Mouse (Mus musculus) intestine, postnatal 0 days (tissue): ENCODE results near the gene Gm16253. TPM values are rescaled to one million over a fixed set of nuclear protein-coding genes. Genes with fewer than 3 reads are reported as not detected.

Experiments used
- ATAC-seq: fragments of 200-750 bp; cut with Nextera tagmentation; 2 replicates; pipeline ENCODE4 v1.8.0; 2017; ENCODE audit warnings: mild to moderate bottlenecking, moderate TSS enrichment, moderate library complexity
- H3K27ac ChIP-seq: fragments of 300-500 bp; sonication (generic); 2 replicates; pipeline ENCODE4 v1.5.1; 2014; ENCODE audit warnings: mild to moderate bottlenecking, low read depth, low read length, moderate library complexity
- H3K27me3 ChIP-seq: fragments of 300-500 bp; sonication (generic); replicated peaks from 2 replicates; pipeline ENCODE4 v1.6.1; 2014; ENCODE audit warnings: low read length, mixed read lengths; ENCODE audit not compliant: control insufficient read depth, insufficient read depth
- H3K36me3 ChIP-seq: fragments of 300-500 bp; sonication (generic); 2 replicates; pipeline ENCODE4 v1.6.1; 2014; ENCODE audit warnings: mild to moderate bottlenecking, moderate library complexity; ENCODE audit not compliant: control insufficient read depth, insufficient read depth
- H3K4me1 ChIP-seq: fragments of 300-500 bp; sonication (generic); replicated peaks from 2 replicates; pipeline ENCODE4 v1.6.1; 2014; ENCODE audit warnings: antibody characterized with exemption, low read length, mixed read lengths; ENCODE audit not compliant: control insufficient read depth, insufficient read depth
- H3K4me2 ChIP-seq: fragments of 300-500 bp; sonication (generic); replicated peaks from 2 replicates; pipeline ENCODE4 v1.6.1; 2014; ENCODE audit warnings: low read depth, mild to moderate bottlenecking, moderate library complexity
- H3K4me3 ChIP-seq: fragments of 300-500 bp; sonication (generic); 2 replicates; pipeline ENCODE4 v1.5.1; 2014; ENCODE audit warnings: low read depth, low read length
- H3K9ac ChIP-seq: fragments of 300-500 bp; sonication (generic); 2 replicates; pipeline ENCODE4 v1.6.1; 2014; ENCODE audit warnings: mild to moderate bottlenecking, low read depth, low read length
- H3K9me3 ChIP-seq: fragments of 300-500 bp; sonication (generic); 2 replicates; pipeline ENCODE4 v1.6.1; 2016; ENCODE audit warnings: mixed run types; ENCODE audit not compliant: control insufficient read depth
- CTCF ChIP-seq: sonication (generic); IDR thresholded peaks from 2 replicates; pipeline ENCODE4 v1.5.1; 2016; ENCODE audit warnings: low read depth, mild to moderate bottlenecking, control low read depth, antibody characterized with exemption, moderate library complexity
- WGBS: fragments of 180-500 bp; shearing (Covaris S2); extraction: QIAGEN DNeasy Blood & Tissue Kit; methylation state at CpG from one replicate; pipeline ENCODE4 v1.1.7; 2014; 5-methylcytosine and 5-hydroxymethylcytosine counted together
- polyA plus RNA-seq: library from polyadenylated mRNA; unstranded; fragments of >200 nt; fragmentation: Nextera tagmentation; extraction: Ambion mirVana; gene quantifications from 2 replicates; pipeline ENCODE4 v1.2.1, GENCODE M21; 2015

Gm16253 gene
- polyA plus RNA-seq, 1 experiment from 2014 or later = 0.31 TPM

GRCm38 (mm10) chr3:96575272-96575984 is 1.4 kb upstream of the Gm16253 start:
- H3K27me3 ChIP-seq = no peaks in the 10 kb centered on the region
- peak overlapping the region; percentile 50; the same call in 1 of the 2 replicates for H3K9ac ChIP-seq
- H3K4me1 ChIP-seq = peaks cover 18% of the 10 kb centered on the region
- no peaks in the 10 kb centered on the region for H3K36me3 ChIP-seq
- WGBS = 37% methylated on average over 8 of the region's 8 CpGs
- TF ChIP-seq CTCF = no peak
- no peaks in the 10 kb centered on the region for H3K9me3 ChIP-seq
- peak overlapping the region; percentile 58 for H3K4me2 ChIP-seq
- H3K27ac ChIP-seq = peak overlapping the region; percentile 98
- peak overlapping the region; percentile 13; the same call in 1 of the 2 replicates for H3K4me3 ChIP-seq
- ATAC-seq = peak; percentile 55

DNA sequence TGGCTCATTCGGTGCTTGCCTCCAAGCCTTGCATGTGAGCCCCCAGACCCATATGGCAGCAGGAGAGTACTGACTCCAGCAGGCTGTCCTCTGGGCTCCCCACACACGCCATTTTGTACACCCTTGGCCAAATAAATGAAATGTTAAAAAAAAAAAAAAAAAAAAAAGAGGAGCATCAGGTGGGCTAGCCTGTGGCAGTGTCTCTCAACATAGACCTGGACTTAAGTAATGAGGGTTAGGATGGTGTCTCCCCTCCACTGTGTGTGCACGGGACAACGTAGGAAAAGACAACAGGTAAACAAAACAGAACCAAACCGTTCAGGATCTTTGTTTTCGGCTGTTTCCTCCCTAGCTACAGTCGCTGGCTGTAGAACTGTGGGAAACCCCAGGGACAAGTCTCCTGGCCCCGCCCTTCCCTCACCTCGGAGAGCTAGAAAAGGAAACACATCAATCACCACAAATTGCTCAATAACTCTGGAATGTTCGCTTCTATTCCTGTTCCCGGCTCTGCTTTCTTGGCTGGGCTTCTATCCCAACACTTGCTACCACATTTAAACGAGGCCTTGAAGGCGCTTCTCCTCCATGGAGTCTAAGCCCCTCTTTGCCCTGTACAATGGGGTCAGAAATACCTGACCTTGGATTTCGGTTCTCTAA is 652 bp upstream of the Gm16253 start:
- Histone ChIP-seq H3K9me3 (no peaks in the 10 kb centered on the region), H3K9ac (peak overlapping the region; percentile 50), H3K4me3 (peak overlapping the region; percentile 13; the same call in 1 of the 2 replicates), H3K36me3 (no peaks in the 10 kb centered on the region), H3K4me2 (peak overlapping the region; percentile 58), H3K4me1 (peaks cover 18% of the 10 kb centered on the region), H3K27ac (peak overlapping the region; percentile 98), H3K27me3 (no peaks in the 10 kb centered on the region)
- peak; percentile 62 for ATAC-seq
- WGBS = 12% methylated on average over 14 of the region's 14 CpGs
- no peak for TF ChIP-seq CTCF

GRCm38 (mm10) chr3:96577566-96577965 is 782 bp downstream of the Gm16253 start:
- Histone ChIP-seq H3K4me2 (peak overlapping the region; percentile 58), H3K36me3 (0 out of 2 replicates have a peak, but pooled peaks cover 3% of the 10 kb centered on the region), H3K27me3 (no peaks in the 10 kb centered on the region), H3K9me3 (no peaks in the 10 kb centered on the region), H3K4me1 (peaks cover 18% of the 10 kb centered on the region), H3K4me3 (no peak overlapping the region), H3K9ac (0 out of 2 replicates have a peak overlapping the region, but pooled peaks have one; percentile 50), H3K27ac (peak overlapping the region; percentile 98)
- 54% methylated on average over 4 of the region's 4 CpGs for WGBS
- ATAC-seq = no peak
- no peak for TF ChIP-seq CTCF

DNA sequence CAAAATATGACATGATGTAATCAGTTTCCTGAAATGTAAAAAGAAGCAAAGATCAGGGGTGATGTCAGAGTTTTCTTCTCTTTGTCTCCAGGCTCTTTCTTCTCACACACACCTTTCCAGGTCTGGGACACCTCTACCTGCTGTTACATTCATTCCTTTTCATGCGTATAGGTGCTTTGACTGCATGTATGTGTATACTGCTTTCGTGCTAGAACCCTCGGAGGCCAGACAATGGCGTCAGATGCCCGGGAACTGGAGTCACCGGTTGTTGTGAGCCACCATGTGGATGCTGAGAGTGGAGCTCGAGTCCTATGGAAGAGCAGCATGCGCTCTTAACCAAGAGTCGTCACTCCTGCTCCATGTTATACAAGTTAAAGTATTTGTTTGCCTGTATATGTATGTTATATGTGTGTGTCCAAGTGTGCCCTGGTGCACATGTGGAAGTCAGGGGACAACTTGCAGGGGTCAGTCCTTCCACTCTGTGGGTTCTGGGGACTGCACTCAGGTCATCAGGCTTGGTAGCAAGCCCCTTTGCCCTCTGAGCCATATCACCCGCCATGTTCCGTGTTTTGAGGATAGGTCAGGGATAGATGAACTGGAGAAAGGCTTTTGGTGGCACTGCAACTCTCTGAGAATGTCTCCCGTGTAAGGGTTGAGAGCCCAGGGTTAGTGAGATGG is 1.9 kb downstream of the Gm16253 start:
- H3K27ac ChIP-seq = no peak overlapping the region
- H3K4me2 ChIP-seq = no peak overlapping the region
- WGBS = 79% methylated on average over 12 of the region's 12 CpGs
- H3K4me3 ChIP-seq = no peak overlapping the region
- 0 out of 2 replicates have a peak, but pooled peaks cover 3% of the 10 kb centered on the region for H3K36me3 ChIP-seq
- no peaks in the 10 kb centered on the region for H3K9me3 ChIP-seq
- no peak overlapping the region for H3K9ac ChIP-seq
- no peaks in the 10 kb centered on the region for H3K27me3 ChIP-seq
- no peak for ATAC-seq
- H3K4me1 ChIP-seq = peaks cover 18% of the 10 kb centered on the region
- TF ChIP-seq CTCF = no peak

GRCm38 (mm10) chr3:96579239-96579750 is 2.5 kb downstream of the Gm16253 start:
- Histone ChIP-seq H3K27ac (no peak overlapping the region), H3K9ac (0 out of 2 replicates have a peak overlapping the region, but pooled peaks have one; percentile 11), H3K4me1 (peaks cover 16% of the 10 kb centered on the region), H3K36me3 (0 out of 2 replicates have a peak, but pooled peaks cover 3% of the 10 kb centered on the region), H3K9me3 (no peaks in the 10 kb centered on the region), H3K4me2 (no peak overlapping the region), H3K27me3 (no peaks in the 10 kb centered on the region), H3K4me3 (no peak overlapping the region)
- no peak for TF ChIP-seq CTCF
- ATAC-seq = no peak
- WGBS = 84% methylated on average over 4 of the region's 4 CpGs
